Mouse (Mus musculus): ENCODE measurements around the gene Pi4kb.

GRCm38 (mm10) chr3:95013699-95014427, 39.3 kb downstream of the Pi4kb start:
- TF ChIP-seq CTCF (IDR thresholded peaks at IDR 0.05; ENCODE audit: insufficient read depth, low read depth, low read length) (no peak), POLR2A (IDR thresholded peaks at IDR 0.05; ENCODE audit: insufficient read depth, low read depth, low read length) (no peak)

Measured in olfactory bulb, adult 2 months (tissue).